Mouse (Mus musculus) intestine, embryonic 16.5 days (tissue): ENCODE measurements around the gene Tbc1d10c. TPM values are rescaled to one million over a fixed set of nuclear protein-coding genes. Genes with fewer than 3 reads are reported as not detected.

Experiments
- ATAC-seq: fragments of 200-750 bp; cut with Nextera tagmentation; 2 replicates; pipeline ENCODE4 v1.8.0; 2017; ENCODE audit warnings: moderate TSS enrichment, moderate library complexity
- H3K27ac ChIP-seq: fragments of 300-500 bp; sonication (generic); 2 replicates; pipeline ENCODE4 v1.5.1; 2014; ENCODE audit warnings: mild to moderate bottlenecking, low read length
- H3K27me3 ChIP-seq: fragments of 300-500 bp; sonication (generic); replicated peaks from 2 replicates; pipeline ENCODE4 v1.6.1; 2014; ENCODE audit warnings: low read length, control low read depth, mixed read lengths; ENCODE audit not compliant: control insufficient read depth, insufficient read depth
- H3K36me3 ChIP-seq: fragments of 300-500 bp; sonication (generic); 2 replicates; pipeline ENCODE4 v1.6.1; 2014; ENCODE audit warnings: low read length, control low read depth; ENCODE audit not compliant: control insufficient read depth, insufficient read depth
- H3K4me1 ChIP-seq: fragments of 300-500 bp; sonication (generic); 2 replicates; pipeline ENCODE4 v1.6.1; 2014; ENCODE audit warnings: low read length, control low read depth, mixed read lengths; ENCODE audit not compliant: control insufficient read depth, insufficient read depth
- H3K4me2 ChIP-seq: fragments of 300-500 bp; sonication (generic); 2 replicates; pipeline ENCODE4 v1.6.1; 2014; ENCODE audit warnings: low read depth, low read length, control low read depth
- H3K4me3 ChIP-seq: fragments of 300-500 bp; sonication (generic); 2 replicates; pipeline ENCODE4 v1.5.1; 2014; ENCODE audit warnings: mild to moderate bottlenecking, low read length
- H3K9ac ChIP-seq: fragments of 300-500 bp; sonication (generic); 2 replicates; pipeline ENCODE4 v1.6.1; 2014; ENCODE audit warnings: low read depth, low read length
- H3K9me3 ChIP-seq: fragments of 300-500 bp; sonication (generic); 2 replicates; pipeline ENCODE4 v1.6.1; 2016; ENCODE audit warnings: low read length, control low read depth; ENCODE audit not compliant: control insufficient read depth
- WGBS: fragments of 180-500 bp; shearing (Covaris S2); extraction: QIAGEN DNeasy Blood & Tissue Kit; methylation state at CpG from one replicate; pipeline ENCODE4 v1.1.7; 2014; 5-methylcytosine and 5-hydroxymethylcytosine counted together
- polyA plus RNA-seq: library from polyadenylated mRNA; unstranded; fragments of >200 nt; fragmentation: Nextera tagmentation; extraction: Ambion mirVana; gene quantifications from 2 replicates; pipeline ENCODE4 v1.2.1, GENCODE M21; 2015

Tbc1d10c gene
- polyA plus RNA-seq, 1 experiment from 2014 or later = 4.0 TPM

DNA sequence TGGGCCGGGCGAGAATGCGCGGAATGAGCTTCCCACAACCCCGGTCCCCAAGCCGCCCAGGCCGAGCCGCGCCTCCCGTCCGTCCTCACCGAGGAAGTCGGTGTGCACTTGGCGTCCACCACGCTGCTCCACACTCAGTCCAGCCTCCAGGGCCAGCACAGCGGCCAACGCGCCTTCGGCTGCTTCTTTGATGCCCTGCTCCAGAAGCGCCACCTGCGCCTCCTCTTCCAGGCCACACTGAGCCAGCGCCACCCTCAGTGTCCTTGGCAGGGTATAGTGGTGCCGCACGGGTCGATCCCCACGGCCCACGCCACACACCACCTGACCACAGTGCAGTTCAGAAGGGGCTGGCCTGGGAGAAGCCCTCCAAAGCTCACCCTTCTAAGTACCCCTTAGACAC lies 21.3 kb downstream of the Tbc1d10c start:
- Histone ChIP-seq H3K36me3 (no peaks in the 10 kb centered on the region), H3K9ac (peak overlapping the region; percentile 82), H3K27ac (peak overlapping the region; percentile 83), H3K4me3 (peak overlapping the region; percentile 54), H3K9me3 (no peaks in the 10 kb centered on the region), H3K4me1 (peaks cover 9% of the 10 kb centered on the region), H3K27me3 (no peaks in the 10 kb centered on the region), H3K4me2 (peak overlapping the region; percentile 65)
- 2% methylated on average over 27 of the region's 27 CpGs for WGBS
- ATAC-seq = peak; percentile 68

DNA sequence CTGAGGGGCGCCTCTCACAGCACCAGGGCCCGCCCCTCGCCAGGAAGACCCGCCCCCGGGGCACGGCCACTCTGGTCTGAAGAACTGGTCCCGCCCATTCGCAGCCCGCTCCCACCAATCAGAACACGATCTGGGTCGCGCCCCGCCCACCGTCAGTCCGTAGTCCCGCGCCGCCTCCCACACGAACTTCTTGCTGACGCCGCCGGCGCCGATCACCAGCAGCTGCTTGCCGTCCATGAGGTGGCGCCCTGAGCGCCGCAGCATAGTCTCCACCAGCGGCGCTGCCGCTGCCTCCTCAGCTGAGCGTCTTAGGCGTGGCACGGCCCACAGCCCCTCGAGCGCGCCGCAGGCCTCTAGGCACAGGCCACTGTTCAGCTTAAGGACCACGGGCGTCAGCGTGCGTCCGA lies 21.7 kb downstream of the Tbc1d10c start:
- Histone ChIP-seq H3K36me3 (no peaks in the 10 kb centered on the region), H3K9ac (peak overlapping the region; percentile 82), H3K27me3 (no peaks in the 10 kb centered on the region), H3K27ac (peak overlapping the region; percentile 83), H3K4me3 (peak overlapping the region; percentile 54), H3K9me3 (no peaks in the 10 kb centered on the region), H3K4me1 (peaks cover 9% of the 10 kb centered on the region), H3K4me2 (peak overlapping the region; percentile 65)
- WGBS = under 1% methylated on average over 43 of the region's 43 CpGs
- peak; percentile 97 for ATAC-seq

DNA sequence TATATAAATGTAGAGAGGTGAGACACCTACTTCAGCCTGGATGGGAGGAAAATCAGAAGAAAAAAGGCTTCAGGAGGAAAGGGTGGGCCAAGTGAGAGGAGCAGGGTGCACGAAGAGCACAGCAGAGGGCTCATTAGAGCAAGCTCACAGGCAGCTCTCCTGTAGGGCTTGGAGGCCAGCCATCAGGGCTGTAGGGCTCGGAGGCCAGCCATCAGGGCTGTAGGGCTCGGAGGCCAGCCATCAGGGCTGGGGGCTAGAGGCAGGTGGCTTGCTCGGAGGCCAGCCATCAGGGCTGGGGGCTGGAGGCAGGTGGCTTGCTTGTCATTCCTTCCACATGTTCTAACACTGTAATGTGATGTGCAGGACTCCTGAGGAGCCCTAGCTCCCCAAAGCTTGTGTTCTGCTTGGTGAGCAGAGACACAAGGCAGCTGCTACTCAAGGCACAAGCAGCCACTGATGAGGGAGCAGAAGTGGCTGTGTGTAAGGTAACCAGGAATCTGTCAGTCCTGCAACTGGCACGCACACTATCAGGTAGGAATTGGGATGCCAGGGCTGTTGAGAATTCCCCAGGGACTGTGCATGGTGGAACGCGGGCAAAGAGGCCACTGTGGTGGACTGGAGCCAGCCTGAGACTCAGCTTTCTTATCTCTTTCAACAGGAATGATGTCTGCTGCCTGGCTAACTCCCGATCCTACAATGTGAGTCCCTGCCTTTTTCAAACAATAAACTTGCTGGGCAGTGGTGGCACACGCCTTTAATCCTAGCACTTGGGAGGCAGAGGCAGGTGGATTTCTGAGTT lies 24.2 kb downstream of the Tbc1d10c start:
- H3K4me2 ChIP-seq = no peak overlapping the region
- WGBS = 78% methylated on average over 9 of the region's 9 CpGs
- H3K36me3 ChIP-seq = no peaks in the 10 kb centered on the region
- H3K4me3 ChIP-seq = no peak overlapping the region
- no peaks in the 10 kb centered on the region for H3K9me3 ChIP-seq
- no peak for ATAC-seq
- no peak overlapping the region for H3K9ac ChIP-seq
- peaks cover 21% of the 10 kb centered on the region for H3K4me1 ChIP-seq
- H3K27ac ChIP-seq = no peak overlapping the region
- no peaks in the 10 kb centered on the region for H3K27me3 ChIP-seq

DNA sequence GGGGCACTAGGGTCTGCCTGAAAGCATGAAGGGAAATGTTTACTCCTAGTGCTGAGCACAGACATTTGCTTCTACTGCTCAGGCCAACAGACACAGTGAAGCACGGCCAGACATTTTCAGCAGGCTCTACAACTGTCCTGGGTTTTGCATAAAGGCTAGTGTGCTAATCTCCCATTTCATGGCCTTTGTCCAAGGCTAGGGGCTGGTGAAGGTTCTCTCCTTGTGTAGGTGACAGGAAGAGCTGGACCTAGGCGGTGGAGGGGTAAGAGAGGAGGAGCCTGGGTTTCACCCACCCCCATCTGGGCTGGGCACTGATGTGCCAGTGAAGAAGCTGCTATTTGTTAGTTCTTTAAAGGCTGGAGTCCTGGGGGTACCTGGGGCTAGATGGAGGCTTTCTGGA lies 26.4 kb downstream of the Tbc1d10c start:
- H3K27ac ChIP-seq = no peak overlapping the region
- no peak overlapping the region for H3K4me3 ChIP-seq

DNA sequence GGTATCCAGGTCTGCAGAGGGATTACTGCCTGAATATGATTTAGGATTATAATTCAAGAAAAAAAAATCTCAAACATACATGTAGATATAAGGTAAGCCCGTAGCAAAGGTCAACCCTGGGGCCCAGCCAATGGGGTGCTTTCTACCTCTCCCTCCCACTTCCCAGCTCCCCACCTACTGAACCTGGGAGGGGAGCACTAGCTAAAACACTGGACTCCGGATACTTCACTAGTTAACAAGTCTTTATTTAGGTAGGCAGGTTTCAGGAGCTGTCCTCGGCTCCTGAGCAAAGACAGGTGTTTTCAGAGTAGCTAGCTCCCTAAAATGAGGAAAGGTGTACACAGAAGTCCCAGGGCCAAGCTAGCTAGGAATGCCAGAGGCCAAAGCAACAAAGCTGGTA lies 27.0 kb downstream of the Tbc1d10c start:
- Histone ChIP-seq H3K36me3 (peaks cover 6% of the 10 kb centered on the region; the same call in 1 of the 2 replicates), H3K4me2 (no peak overlapping the region), H3K9ac (0 out of 2 replicates have a peak overlapping the region, but pooled peaks have one; percentile 8), H3K9me3 (no peaks in the 10 kb centered on the region), H3K27me3 (no peaks in the 10 kb centered on the region), H3K4me3 (no peak overlapping the region), H3K4me1 (peaks cover 12% of the 10 kb centered on the region), H3K27ac (no peak overlapping the region)
- no peak for ATAC-seq
- WGBS = 71% methylated on average over 3 of the region's 3 CpGs

More for the DNA sequence above, 26.4 kb downstream of the Tbc1d10c start:
- Histone ChIP-seq H3K4me1 (peaks cover 12% of the 10 kb centered on the region), H3K27me3 (no peaks in the 10 kb centered on the region), H3K9ac (no peak overlapping the region), H3K9me3 (no peaks in the 10 kb centered on the region), H3K36me3 (no peaks in the 10 kb centered on the region; the same call in 1 of the 2 replicates), H3K4me2 (no peak overlapping the region)
- ATAC-seq = no peak
- 72% methylated on average over 2 of the region's 2 CpGs for WGBS

DNA sequence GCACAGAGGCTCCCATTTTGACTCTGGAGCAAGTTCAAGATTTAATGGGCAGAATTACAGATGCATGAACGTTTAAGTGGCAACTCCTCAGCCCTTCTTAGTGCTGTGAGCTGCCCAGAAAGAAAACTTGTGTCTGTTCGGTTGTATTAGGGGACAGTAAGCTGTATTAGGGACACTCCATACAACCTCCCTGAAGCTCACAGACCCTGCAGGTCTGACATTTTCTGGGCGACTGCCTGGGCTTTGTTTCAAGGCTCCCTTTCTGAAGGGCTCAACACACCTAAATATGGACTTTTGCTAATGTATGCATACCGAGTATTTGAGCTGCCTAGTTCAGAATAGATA lies 27.6 kb downstream of the Tbc1d10c start:
- peak overlapping the region; percentile 49 for H3K4me2 ChIP-seq
- WGBS = 31% methylated on average over 4 of the region's 4 CpGs
- peaks cover 7% of the 10 kb centered on the region; the same call in 1 of the 2 replicates for H3K36me3 ChIP-seq
- no peaks in the 10 kb centered on the region for H3K9me3 ChIP-seq
- peak overlapping the region; percentile 76 for H3K4me3 ChIP-seq
- H3K27ac ChIP-seq = peak overlapping the region; percentile 34
- H3K9ac ChIP-seq = peak overlapping the region; percentile 85
- ATAC-seq = peak; percentile 35; the same call in 1 of the 2 replicates
- H3K4me1 ChIP-seq = peaks cover 12% of the 10 kb centered on the region
- no peaks in the 10 kb centered on the region for H3K27me3 ChIP-seq

DNA sequence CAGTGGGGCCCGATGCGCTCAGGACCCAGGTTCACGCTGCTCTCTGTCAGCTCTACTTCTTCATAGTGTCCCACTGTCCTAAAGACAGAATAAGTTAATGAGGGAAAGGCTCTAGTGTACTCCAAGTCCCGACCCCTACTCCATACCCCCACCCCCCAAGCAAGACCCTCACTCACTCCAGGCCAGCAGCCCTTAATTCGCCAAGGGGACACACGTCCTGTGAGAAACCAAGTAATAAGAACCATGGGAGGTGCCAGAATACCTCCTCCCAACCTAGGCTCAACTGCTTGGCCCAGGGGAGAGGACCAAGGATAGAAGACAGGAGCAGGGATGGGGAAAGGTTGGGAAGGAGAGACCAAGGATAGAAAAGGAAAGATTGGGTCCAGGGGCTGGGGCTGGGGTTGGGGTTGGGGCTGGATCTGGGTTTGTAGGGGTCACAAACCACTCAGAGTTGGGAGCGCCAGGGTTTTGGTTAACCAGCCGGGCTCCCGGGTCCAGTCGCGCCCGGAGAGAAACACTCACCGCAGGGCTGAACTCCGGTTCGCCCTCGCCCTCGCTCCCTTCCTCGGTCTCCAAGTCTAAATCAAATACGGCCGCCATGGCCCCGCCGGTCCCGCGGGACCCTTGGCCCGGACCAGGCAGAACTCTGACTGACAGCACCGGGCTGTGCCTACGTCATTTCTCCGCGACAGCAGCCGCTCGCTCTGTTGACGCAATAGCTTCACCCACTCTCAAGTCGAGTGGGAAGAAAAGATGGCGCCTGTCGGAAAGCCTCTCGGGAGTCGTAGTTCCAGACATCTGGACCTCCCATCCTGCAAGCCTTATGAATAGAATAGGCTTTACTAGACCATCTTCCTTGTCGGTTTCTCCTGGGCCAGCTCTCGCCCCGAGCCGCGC lies 28.2 kb downstream of the Tbc1d10c start, which contains the start of gene Rps6kb2:
Rps6kb2 (minus strand) TSS at position 709 of the 897 bp plus-strand sequence.
- 7% methylated on average over 42 of the region's 42 CpGs for whole genome bisulfite sequencing

DNA sequence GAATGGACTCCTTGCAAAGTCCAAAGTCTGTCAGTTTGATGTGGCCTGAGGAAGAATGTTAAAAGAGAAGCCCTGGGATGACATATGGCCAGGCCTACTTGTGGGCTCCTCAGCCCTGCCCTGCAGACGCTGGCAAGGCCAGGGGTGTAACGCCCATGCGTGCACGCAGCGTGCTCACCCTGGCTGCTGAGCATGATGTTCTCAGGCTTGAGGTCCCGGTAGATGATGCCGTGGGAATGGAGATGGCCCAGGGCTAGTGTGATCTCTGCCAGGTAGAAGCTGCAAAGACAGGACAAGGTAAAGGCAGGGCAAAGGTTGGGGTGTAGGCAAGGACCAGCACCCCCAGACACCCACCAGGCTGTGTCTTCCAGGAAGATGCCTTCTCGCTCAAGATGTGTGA lies 32.0 kb downstream of the Tbc1d10c start:
- peaks cover 19% of the 10 kb centered on the region for H3K36me3 ChIP-seq
- no peak overlapping the region for H3K27ac ChIP-seq
- WGBS = 97% methylated on average over 8 of the region's 8 CpGs
- H3K27me3 ChIP-seq = no peaks in the 10 kb centered on the region
- ATAC-seq = no peak
- H3K4me2 ChIP-seq = no peak overlapping the region
- H3K9me3 ChIP-seq = no peaks in the 10 kb centered on the region
- no peak overlapping the region for H3K9ac ChIP-seq
- no peak overlapping the region for H3K4me3 ChIP-seq
- peaks cover 9% of the 10 kb centered on the region for H3K4me1 ChIP-seq

More for the DNA sequence above, 28.2 kb downstream of the Tbc1d10c start, which contains the start of gene Rps6kb2:
- Histone ChIP-seq H3K4me2 (peak within 1 kb of the TSS; percentile 95), H3K36me3 (peaks cover 7% of the 10 kb centered on the region; the same call in 1 of the 2 replicates), H3K27ac (peak within 1 kb of the TSS; percentile 34), H3K9me3 (no peaks in the 10 kb centered on the region), H3K4me1 (peaks cover 12% of the 10 kb centered on the region), H3K9ac (peak within 1 kb of the TSS; percentile 85), H3K27me3 (no peaks in the 10 kb centered on the region), H3K4me3 (peak within 1 kb of the TSS; percentile 76)
- peak; percentile 84 for ATAC-seq

DNA sequence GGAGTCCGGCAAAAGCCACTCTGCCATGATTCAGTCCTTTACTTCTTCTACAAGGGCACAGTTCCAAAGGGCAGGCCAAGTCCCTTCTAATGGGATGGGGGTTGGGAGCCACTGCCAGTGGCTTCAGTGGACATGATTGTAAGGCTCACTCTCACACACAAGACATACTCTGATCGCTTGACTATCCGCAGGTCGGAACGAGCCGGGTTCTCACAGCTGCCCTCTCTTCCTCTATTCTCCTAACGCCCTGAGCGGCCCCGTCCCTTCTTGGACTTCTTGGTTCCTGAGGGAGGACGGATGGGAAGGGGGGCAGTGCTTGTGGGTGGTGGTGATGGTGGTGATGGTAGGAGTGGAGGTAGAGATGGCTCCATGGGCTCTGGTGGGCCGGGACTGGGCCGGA lies 34.3 kb downstream of the Tbc1d10c start:
- Histone ChIP-seq H3K9me3 (no peaks in the 10 kb centered on the region), H3K9ac (no peak overlapping the region), H3K4me2 (no peak overlapping the region), H3K27me3 (no peaks in the 10 kb centered on the region), H3K4me1 (no peaks in the 10 kb centered on the region), H3K36me3 (peaks cover 25% of the 10 kb centered on the region), H3K4me3 (no peak overlapping the region), H3K27ac (no peak overlapping the region)
- ATAC-seq = no peak
- 86% methylated on average over 12 of the region's 12 CpGs for WGBS
